Mouse (Mus musculus) midbrain, embryonic 13.5 days (tissue): ENCODE measurements at regions not wholly inside any gene's neighbourhood (a gene's known extent, or its start where the extent isn't known, plus 50 kb on each side); places are given as distances from the start of the nearest gene placed in this dataset.

ENCODE experiments used
- ATAC-seq: fragments of 200-750 bp; cut with Nextera tagmentation; 2 replicates; pipeline ENCODE4 v1.8.0; 2017; ENCODE audit warnings: mild to moderate bottlenecking, moderate TSS enrichment, moderate library complexity
- H3K27ac ChIP-seq: fragments of 300-500 bp; sonication (generic); 2 replicates; pipeline ENCODE4 v1.5.1; 2015; ENCODE audit warnings: inconsistent platforms, mild to moderate bottlenecking, moderate library complexity
- H3K27me3 ChIP-seq: fragments of 300-500 bp; sonication (generic); 2 replicates; pipeline ENCODE4 v1.6.1; 2015; ENCODE audit warnings: mild to moderate bottlenecking, inconsistent platforms
- H3K36me3 ChIP-seq: fragments of 300-500 bp; sonication (generic); 2 replicates; pipeline ENCODE4 v1.6.1; 2015; ENCODE audit warnings: mild to moderate bottlenecking, inconsistent platforms
- H3K4me1 ChIP-seq: fragments of 300-500 bp; sonication (generic); replicated peaks from 2 replicates; pipeline ENCODE4 v1.6.1; 2015; ENCODE audit warnings: inconsistent platforms
- H3K4me2 ChIP-seq: fragments of 300-500 bp; sonication (generic); replicated peaks from 2 replicates; pipeline ENCODE4 v1.6.1; 2015; ENCODE audit warnings: moderate library complexity, mild to moderate bottlenecking, inconsistent platforms
- H3K4me3 ChIP-seq: fragments of 300-500 bp; sonication (generic); replicated peaks from 2 replicates; pipeline ENCODE4 v1.5.1; 2015; ENCODE audit warnings: mild to moderate bottlenecking, inconsistent platforms
- H3K9ac ChIP-seq: fragments of 300-500 bp; sonication (generic); replicated peaks from 2 replicates; pipeline ENCODE4 v1.6.1; 2015; ENCODE audit warnings: mild to moderate bottlenecking, inconsistent platforms
- H3K9me3 ChIP-seq: fragments of 300-500 bp; sonication (generic); 2 replicates; pipeline ENCODE4 v1.6.1; 2016; ENCODE audit warnings: mild to moderate bottlenecking, inconsistent platforms
- WGBS: fragments of 180-500 bp; shearing (Covaris S2); methylation state at CpG from one replicate; pipeline ENCODE4 v1.1.7; 2015; 5-methylcytosine and 5-hydroxymethylcytosine counted together

DNA sequence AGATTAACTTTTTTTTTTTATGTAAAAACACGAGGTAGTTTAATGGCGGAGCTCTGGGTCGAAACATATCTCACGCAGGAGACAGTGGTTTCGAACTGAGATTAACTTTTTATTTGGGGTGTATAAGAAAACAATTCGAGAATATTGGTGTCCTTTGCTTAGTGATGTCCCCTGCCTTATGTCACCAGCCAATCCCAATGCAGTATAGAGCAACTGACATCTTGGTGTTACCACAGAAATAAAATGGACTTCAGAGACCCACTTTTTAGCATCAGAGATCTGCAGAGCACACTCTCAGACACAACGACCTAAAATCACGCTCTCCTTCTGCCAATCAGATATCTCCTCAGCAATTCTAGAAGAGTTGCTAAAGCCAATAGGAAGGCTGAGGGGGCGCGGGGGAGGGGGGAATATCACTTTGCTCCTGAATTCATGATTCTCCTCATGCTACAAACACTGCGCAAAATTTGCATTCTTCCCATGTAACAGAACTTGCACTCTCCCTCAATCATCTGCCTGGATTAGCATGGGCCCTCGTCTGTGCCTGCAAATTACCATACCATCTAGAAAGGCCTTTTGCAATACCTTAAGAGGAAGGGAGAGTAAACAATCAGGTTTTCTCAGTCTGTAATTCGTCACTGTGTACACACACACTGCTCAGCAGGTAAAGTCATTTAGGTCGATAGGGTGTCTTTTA is 128.7 kb upstream of the Sox2 start:
- Histone ChIP-seq H3K4me3 (no peak overlapping the region), H3K36me3 (0 out of 2 replicates have a peak, but pooled peaks cover 3% of the 10 kb centered on the region), H3K27ac (no peak overlapping the region), H3K27me3 (0 out of 2 replicates have a peak, but pooled peaks cover 4% of the 10 kb centered on the region), H3K4me1 (peaks cover 14% of the 10 kb centered on the region), H3K4me2 (no peak overlapping the region), H3K9me3 (peaks cover 8% of the 10 kb centered on the region; the same call in 1 of the 2 replicates), H3K9ac (no peak overlapping the region)
- WGBS: 58% methylated on average over 14 of the region's 14 CpGs
- ATAC-seq: peak; percentile 92

DNA sequence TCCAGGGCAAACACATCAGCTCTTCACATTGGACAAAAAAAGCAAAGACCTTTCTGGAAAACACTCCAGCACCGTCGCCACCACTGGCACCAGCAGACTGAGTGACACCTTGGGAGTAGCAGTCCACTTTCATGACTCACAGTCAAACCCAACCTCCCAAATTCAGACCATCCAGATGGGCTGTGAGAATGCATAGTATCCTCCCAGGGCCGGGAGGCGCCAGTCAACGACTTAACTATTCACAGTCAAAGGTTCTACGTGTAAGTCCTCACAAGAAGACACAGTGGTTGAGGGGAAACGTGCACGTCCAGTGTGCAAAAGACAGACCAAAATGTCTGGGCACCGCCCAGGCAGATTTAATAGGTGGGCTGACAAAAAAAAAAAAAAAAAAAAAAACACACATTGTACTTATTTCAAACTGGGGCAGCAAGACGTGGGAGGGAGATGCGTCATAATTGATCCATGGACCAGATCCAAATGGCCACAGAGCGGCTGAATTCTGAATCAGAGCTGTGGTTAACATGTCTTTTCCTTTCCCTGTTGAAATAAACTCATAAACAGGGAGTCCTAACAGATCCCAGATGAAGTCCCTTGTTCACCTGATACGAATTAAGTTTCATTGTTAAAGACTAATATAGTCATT is 137.6 kb upstream of the Sox2 start:
- no peak overlapping the region for H3K9ac ChIP-seq
- no peaks in the 10 kb centered on the region for H3K27me3 ChIP-seq
- no peaks in the 10 kb centered on the region for H3K36me3 ChIP-seq
- H3K27ac ChIP-seq: no peak overlapping the region
- H3K4me3 ChIP-seq: no peak overlapping the region
- no peak for ATAC-seq
- H3K4me2 ChIP-seq: no peak overlapping the region
- 90% methylated on average over 13 of the region's 13 CpGs for WGBS
- peaks cover 6% of the 10 kb centered on the region for H3K9me3 ChIP-seq
- H3K4me1 ChIP-seq: peaks cover 8% of the 10 kb centered on the region

DNA sequence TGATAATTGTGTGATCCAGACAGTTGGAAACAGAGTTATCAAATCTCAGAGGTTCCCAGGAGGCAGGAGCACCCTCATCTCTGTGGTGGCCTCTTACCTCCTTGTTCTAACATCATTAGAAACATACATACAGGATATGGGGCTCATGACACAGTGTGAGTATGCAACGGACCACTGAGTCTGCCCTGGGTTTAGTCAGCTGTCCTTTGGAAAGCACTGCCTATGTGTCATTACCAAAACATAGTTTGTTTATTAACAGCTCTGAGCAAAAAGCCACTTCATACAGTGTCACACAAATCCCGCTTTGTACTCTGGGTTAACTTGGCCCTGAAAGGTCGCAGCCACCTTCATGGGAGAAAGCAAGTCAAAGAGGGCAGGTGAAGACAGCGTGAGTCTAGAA is 139.5 kb upstream of the Sox2 start:
- no peak for ATAC-seq
- H3K9me3 ChIP-seq: peaks cover 6% of the 10 kb centered on the region
- 85% methylated on average over 4 of the region's 4 CpGs for WGBS

DNA sequence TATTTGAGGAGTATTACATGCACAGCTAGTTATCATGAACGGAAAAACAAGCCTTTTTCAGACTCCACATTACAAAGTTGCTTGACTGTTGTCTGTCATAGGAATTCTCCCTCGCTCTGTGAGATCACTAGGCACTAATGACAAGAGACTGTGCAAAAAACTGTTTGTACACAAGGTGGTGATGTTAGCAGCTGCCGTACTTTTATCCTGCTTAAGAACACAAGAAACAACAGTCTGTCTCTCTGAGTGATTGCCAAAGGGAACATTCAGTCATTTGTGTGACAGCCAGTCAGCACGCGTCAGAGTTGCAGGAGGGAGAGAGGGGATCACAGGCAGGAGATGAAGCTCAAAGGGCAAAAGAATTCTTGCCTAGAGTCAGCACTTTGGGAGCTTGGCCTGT is 141.0 kb upstream of the Sox2 start:
- WGBS: 46% methylated on average over 5 of the region's 5 CpGs
- Histone ChIP-seq H3K4me1 (peaks cover 9% of the 10 kb centered on the region), H3K4me3 (no peak overlapping the region), H3K27me3 (peaks cover 7% of the 10 kb centered on the region; the same call in 1 of the 2 replicates), H3K27ac (no peak overlapping the region), H3K9me3 (no peaks in the 10 kb centered on the region; the same call in 1 of the 2 replicates), H3K9ac (no peak overlapping the region), H3K4me2 (no peak overlapping the region), H3K36me3 (no peaks in the 10 kb centered on the region)
- 0 out of 2 replicates have a peak, but pooled peaks have one; percentile 14 for ATAC-seq

More for the DNA sequence above, 139.5 kb upstream of the Sox2 start:
- Histone ChIP-seq H3K4me1 (peaks cover 8% of the 10 kb centered on the region), H3K9ac (no peak overlapping the region), H3K27ac (no peak overlapping the region), H3K4me3 (no peak overlapping the region), H3K4me2 (no peak overlapping the region), H3K27me3 (peaks cover 5% of the 10 kb centered on the region; the same call in 1 of the 2 replicates), H3K36me3 (no peaks in the 10 kb centered on the region)

DNA sequence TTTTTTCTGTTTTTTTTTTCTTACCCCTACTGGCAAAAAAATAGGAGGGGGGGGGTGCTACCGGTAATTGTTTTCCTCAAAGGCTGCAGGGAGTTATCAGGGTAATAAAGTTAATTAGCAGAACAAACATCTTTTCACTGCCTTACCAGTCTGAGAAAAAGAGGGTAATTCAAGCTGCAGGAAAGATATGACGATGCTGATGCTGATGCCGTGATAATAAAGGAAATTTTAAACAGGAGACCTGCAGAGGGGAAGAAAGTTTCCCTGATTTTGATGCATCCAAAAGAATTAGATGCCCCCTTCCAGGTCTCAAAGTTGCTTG is 145.7 kb upstream of the Sox2 start:
- Histone ChIP-seq H3K4me3 (no peak overlapping the region), H3K9ac (no peak overlapping the region), H3K4me2 (no peak overlapping the region), H3K36me3 (no peaks in the 10 kb centered on the region), H3K4me1 (peaks cover 14% of the 10 kb centered on the region), H3K9me3 (no peaks in the 10 kb centered on the region; the same call in 1 of the 2 replicates), H3K27ac (no peak overlapping the region), H3K27me3 (peaks cover 7% of the 10 kb centered on the region; the same call in 1 of the 2 replicates)
- ATAC-seq: no peak
- 37% methylated on average over 3 of the region's 3 CpGs for WGBS

DNA sequence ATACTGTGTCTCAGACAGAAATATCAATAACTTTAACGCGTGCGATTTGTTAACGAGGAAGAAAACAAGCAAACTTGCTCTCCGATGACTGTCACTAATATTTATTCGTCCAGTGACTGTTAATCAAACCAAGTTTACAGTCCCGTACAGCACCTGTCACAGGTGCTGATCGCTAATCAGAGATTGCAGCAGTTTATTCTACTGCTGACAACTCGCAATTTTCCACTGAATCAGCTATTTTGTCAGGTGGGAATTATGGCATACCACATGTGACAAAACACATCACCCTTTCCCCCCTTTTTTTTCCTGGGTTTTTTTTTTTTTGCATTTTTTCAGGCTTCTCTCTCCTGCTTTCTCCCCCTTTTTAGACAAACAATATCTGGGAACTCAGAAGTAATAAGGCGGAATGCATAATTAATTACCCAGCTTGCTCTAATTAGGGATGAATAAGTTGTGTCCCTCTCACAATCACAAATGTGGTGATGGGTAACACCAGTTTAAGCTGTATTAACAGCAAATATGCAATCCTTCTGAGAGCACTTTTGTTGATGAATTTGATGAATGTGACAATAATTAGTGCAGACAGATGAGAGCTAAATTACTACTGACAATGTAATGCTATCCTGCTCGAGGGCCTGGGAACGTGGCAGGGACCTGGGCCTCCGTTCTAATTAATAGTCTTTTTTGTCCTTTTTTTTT is 146.2 kb upstream of the Sox2 start:
- no peak overlapping the region for H3K4me2 ChIP-seq
- no peak overlapping the region for H3K9ac ChIP-seq
- H3K4me3 ChIP-seq: no peak overlapping the region

DNA sequence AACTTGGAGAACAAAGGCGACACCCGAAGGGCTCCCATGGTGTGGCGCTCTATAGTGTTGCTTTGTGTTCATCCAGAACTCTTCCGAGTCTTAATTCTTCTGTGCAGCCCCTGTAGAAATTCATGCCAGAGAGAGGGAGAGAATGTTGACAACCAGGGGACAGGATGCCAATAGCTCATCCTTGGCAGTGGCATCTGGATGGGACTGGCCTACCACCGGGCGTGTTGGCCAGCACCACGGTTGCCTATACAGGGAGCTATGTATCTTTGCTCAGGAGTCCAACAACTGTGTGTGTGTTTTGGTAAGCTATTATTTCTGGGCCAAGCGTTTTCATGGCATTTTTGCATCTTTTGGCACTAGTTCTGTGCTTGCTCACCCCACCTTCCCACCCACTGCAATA is 153.4 kb upstream of the Sox2 start:
- no peak overlapping the region for H3K9ac ChIP-seq
- peaks cover 3% of the 10 kb centered on the region; the same call in 1 of the 2 replicates for H3K27me3 ChIP-seq
- no peak overlapping the region for H3K4me3 ChIP-seq
- H3K4me1 ChIP-seq: no peaks in the 10 kb centered on the region
- no peaks in the 10 kb centered on the region for H3K36me3 ChIP-seq
- WGBS: 90% methylated on average over 8 of the region's 8 CpGs
- no peaks in the 10 kb centered on the region for H3K9me3 ChIP-seq
- no peak overlapping the region for H3K4me2 ChIP-seq
- no peak overlapping the region for H3K27ac ChIP-seq
- ATAC-seq: no peak

More for the DNA sequence above, 146.2 kb upstream of the Sox2 start:
- 56% methylated on average over 13 of the region's 13 CpGs for WGBS
- peak; percentile 74; the same call in 1 of the 2 replicates for ATAC-seq
- no peaks in the 10 kb centered on the region; the same call in 1 of the 2 replicates for H3K9me3 ChIP-seq
- no peaks in the 10 kb centered on the region for H3K36me3 ChIP-seq
- H3K27ac ChIP-seq: no peak overlapping the region
- peaks cover 9% of the 10 kb centered on the region for H3K4me1 ChIP-seq
- peaks cover 7% of the 10 kb centered on the region; the same call in 1 of the 2 replicates for H3K27me3 ChIP-seq

DNA sequence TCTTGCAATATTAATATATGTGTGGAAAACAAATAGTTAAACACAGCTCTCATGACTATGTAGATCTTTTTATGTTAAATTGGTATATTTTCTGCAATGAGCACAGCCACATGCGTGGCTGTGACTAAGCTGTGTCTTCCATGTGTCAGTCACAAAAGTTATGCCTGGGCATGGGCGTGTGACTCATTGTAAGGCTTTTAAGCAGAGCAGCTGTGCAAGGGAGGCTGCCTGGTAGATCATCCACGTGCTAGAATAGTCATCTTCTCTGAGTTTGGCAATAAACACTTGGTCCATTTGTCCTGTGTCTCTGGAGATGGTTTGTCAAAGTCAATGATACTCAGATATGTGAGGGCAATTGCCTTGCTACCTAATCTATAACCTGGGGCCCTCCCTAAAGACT is 154.6 kb upstream of the Sox2 start:
- H3K9me3 ChIP-seq: no peaks in the 10 kb centered on the region
- no peak overlapping the region for H3K4me2 ChIP-seq
- no peak for ATAC-seq
- no peak overlapping the region for H3K9ac ChIP-seq
- H3K36me3 ChIP-seq: no peaks in the 10 kb centered on the region
- H3K27me3 ChIP-seq: peaks cover 3% of the 10 kb centered on the region; the same call in 1 of the 2 replicates
- H3K4me3 ChIP-seq: no peak overlapping the region
- WGBS: 81% methylated on average over 3 of the region's 3 CpGs
- H3K27ac ChIP-seq: no peak overlapping the region
- no peaks in the 10 kb centered on the region for H3K4me1 ChIP-seq

DNA sequence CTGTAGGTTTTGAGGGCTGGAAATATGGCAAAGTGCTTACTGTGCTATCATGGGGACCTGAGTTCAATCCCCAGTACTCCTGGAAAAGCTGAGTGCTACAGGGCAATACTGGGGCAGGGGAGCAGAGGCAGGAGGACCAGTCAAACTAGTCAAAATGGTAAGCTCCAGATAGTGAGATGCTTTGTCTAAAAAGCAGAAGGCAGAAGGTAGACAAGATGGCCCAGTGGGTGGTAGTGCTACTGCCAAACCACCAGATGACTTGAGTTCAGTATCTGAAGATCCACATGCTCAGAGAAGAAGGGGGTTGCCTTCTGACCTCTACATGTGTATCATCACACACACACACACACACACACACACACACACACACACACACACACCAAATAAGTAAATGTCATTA is 156.3 kb upstream of the Sox2 start:
- no peak overlapping the region for H3K4me3 ChIP-seq
- H3K9ac ChIP-seq: no peak overlapping the region
- H3K36me3 ChIP-seq: no peaks in the 10 kb centered on the region
- ATAC-seq: no peak
- H3K4me1 ChIP-seq: no peaks in the 10 kb centered on the region
- H3K4me2 ChIP-seq: no peak overlapping the region
- peaks cover 6% of the 10 kb centered on the region for H3K27me3 ChIP-seq
- no peak overlapping the region for H3K27ac ChIP-seq
- no peaks in the 10 kb centered on the region for H3K9me3 ChIP-seq

DNA sequence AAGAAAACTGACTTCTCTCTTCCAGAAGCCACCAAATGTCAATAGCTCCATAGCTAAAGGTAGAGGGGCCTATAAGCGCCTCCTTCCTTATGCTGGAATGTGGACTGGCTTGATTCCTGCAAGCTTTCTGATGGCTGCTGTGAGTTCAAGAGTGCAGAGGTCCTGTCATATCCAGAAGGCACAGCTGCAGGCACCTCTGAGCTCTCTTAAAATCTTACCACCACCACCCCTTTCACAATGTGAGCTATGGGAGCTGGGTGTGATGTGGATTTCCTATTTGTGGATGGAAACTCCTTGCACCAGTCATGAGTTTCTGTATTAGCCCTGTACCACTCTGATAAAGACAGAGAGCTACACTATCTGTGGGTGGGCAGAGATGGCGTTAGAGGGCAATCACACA is 161.2 kb upstream of the Sox2 start:
- ATAC-seq: no peak
- H3K9me3 ChIP-seq: no peaks in the 10 kb centered on the region
- peaks cover 20% of the 10 kb centered on the region for H3K27me3 ChIP-seq
- no peaks in the 10 kb centered on the region for H3K36me3 ChIP-seq
- H3K4me2 ChIP-seq: no peak overlapping the region
- H3K4me3 ChIP-seq: no peak overlapping the region
- peaks cover 17% of the 10 kb centered on the region for H3K4me1 ChIP-seq
- no peak overlapping the region for H3K27ac ChIP-seq
- 94% methylated on average over 2 of the region's 2 CpGs for WGBS
- H3K9ac ChIP-seq: no peak overlapping the region

DNA sequence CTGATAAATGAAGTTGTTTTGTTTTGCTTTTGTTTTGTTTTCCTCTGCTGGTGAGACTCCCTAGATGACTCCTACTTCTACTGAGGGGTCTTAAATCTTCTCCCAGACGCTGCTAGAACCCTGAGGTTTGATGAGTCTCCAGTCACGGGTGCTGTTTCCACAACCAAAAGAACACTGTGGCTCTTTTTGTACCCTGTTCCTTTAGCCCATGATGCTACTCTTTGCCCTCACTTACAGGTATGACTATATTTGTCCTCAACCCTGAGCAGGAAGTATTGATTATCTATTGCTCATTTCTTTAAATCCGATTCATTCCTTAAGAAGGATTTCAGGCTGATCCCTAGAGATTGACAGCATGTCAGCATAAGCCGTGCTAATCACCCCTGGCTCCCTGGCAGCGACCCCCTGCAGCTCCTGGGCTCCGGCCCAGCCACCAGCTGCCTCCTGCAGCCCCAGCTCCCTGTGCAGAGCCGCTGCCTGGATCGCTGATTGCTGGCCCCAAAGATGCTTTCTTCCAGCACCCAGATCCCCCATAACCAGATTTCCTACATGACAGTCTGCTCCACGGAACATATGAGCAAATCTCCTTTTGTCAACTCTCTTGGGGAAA is 163.7 kb upstream of the Sox2 start:
- peak; percentile 57; the same call in 1 of the 2 replicates for ATAC-seq
- Histone ChIP-seq H3K36me3 (no peaks in the 10 kb centered on the region), H3K9ac (no peak overlapping the region), H3K27ac (no peak overlapping the region), H3K4me3 (no peak overlapping the region), H3K9me3 (no peaks in the 10 kb centered on the region), H3K4me1 (peaks cover 25% of the 10 kb centered on the region), H3K27me3 (peaks cover 23% of the 10 kb centered on the region), H3K4me2 (peak overlapping the region; percentile 19; the same call in 1 of the 2 replicates)
- WGBS: 2% methylated on average over 9 of the region's 9 CpGs
